Mouse (Mus musculus) intestine, embryonic 15.5 days (tissue): Measurements from ENCODE around the gene Arih2. TPM values are rescaled to one million over a fixed set of nuclear protein-coding genes. Genes with fewer than 3 reads are reported as not detected.

Experiments used
- ATAC-seq: fragments of 200-750 bp; cut with Nextera tagmentation; 2 replicates; pipeline ENCODE4 v1.8.0; 2017; ENCODE audit warnings: moderate TSS enrichment, moderate library complexity
- H3K27ac ChIP-seq: fragments of 300-500 bp; sonication (generic); 2 replicates; pipeline ENCODE4 v1.5.1; 2015; ENCODE audit warnings: mild to moderate bottlenecking, inconsistent platforms
- H3K27me3 ChIP-seq: fragments of 300-500 bp; sonication (generic); replicated peaks from 2 replicates; pipeline ENCODE4 v1.6.1; 2015; ENCODE audit warnings: inconsistent platforms
- H3K36me3 ChIP-seq: fragments of 300-500 bp; sonication (generic); 2 replicates; pipeline ENCODE4 v1.6.1; 2015; ENCODE audit warnings: inconsistent platforms
- H3K4me1 ChIP-seq: fragments of 300-500 bp; sonication (generic); replicated peaks from 2 replicates; pipeline ENCODE4 v1.6.1; 2015; ENCODE audit warnings: inconsistent platforms
- H3K4me2 ChIP-seq: fragments of 300-500 bp; sonication (generic); replicated peaks from 2 replicates; pipeline ENCODE4 v1.6.1; 2015; ENCODE audit warnings: mild to moderate bottlenecking, inconsistent platforms
- H3K4me3 ChIP-seq: fragments of 300-500 bp; sonication (generic); replicated peaks from 2 replicates; pipeline ENCODE4 v1.5.1; 2015; ENCODE audit warnings: inconsistent platforms
- H3K9ac ChIP-seq: fragments of 300-500 bp; sonication (generic); 2 replicates; pipeline ENCODE4 v1.6.1; 2015; ENCODE audit warnings: inconsistent platforms
- H3K9me3 ChIP-seq: fragments of 300-500 bp; sonication (generic); 2 replicates; pipeline ENCODE4 v1.6.1; 2016; ENCODE audit warnings: inconsistent platforms
- WGBS: fragments of 180-500 bp; shearing (Covaris S2); methylation state at CpG from one replicate; pipeline ENCODE4 v1.1.7; 2015; 5-methylcytosine and 5-hydroxymethylcytosine counted together
- microRNA counts: library from miRNA; unstranded; fragments of <30 nt; microRNA quantifications from one replicate; lab custom pipeline; 2016
- polyA plus RNA-seq: library from polyadenylated mRNA; unstranded; fragments of >200 nt; fragmentation: Nextera tagmentation; extraction: Ambion mirVana; gene quantifications from 2 replicates; pipeline ENCODE4 v1.2.1, GENCODE M21; 2015

Arih2 gene
- polyA plus RNA-seq, 1 experiment from 2014 or later = 46.4 TPM

DNA sequence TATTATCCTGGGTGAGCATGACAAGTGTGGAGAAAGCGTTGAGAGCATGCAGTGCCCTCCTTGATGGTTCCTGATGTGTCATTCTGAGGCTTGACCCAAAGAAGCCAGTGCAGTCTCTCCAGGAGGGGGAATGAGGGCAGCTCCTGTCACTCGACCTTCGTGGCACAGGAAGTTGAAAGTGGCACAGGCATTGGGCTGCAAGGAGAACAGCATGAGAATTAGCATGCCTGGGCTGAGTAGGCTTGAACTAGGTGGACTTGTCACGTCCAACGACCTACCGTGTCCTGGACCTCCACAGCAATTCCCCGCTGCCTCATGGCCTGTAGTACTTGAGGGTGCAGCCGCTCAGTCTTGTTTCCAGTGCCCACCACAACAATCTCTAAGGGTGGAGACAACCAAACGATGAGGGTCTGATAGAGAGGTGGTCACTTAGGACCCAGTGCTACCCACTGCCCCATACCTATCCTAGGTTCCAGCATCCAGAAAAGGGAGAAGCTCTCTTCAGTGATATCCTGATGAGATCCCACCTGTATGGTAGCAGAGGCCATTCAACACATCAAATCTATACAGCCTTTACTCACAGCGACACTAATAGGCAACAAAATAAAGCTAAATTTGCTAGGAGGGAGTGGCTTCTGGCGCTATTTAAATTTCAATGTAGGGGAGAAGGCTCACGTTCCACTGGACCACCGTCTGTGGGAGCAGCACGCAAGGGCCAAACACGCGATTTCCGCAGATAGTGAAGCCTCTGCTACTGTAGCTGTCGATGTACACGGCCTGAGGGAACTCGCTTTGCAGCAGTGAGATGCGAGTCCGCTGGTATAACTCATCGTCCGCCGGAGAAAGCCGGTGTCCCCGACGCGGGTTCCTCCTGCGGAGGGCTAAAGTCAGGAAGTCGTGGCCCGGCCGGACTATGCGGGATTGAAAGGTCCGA, 83.0 kb downstream of the Arih2 start:
- 11% methylated on average over 35 of the region's 35 CpGs for WGBS
- Histone ChIP-seq H3K4me2 (peak overlapping the region; percentile 97), H3K4me1 (peaks cover 36% of the 10 kb centered on the region), H3K4me3 (peak overlapping the region; percentile 66), H3K27ac (peak overlapping the region; percentile 94), H3K36me3 (peaks cover 23% of the 10 kb centered on the region), H3K27me3 (no peaks in the 10 kb centered on the region), H3K9me3 (no peaks in the 10 kb centered on the region), H3K9ac (peak overlapping the region; percentile 80)
- no peak for ATAC-seq

DNA sequence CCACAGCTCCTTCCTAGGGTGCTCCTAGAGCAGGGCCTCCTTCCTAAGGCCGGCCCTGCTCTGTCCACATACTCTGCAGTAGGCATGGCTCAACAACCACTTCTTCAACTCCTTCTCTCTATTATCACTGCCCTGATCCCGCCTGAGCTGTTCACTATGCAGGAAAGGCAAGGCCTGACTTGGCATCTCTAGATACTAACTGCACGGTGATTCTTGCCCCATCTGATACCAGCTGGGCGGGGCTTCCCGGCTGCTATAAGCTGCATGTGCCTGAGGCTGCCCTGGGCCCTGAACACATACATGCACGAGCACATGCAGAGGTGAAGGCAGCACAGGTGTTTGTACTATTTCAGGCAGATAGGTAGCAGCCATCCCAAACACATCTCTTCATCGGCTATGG, 85.1 kb downstream of the Arih2 start:
- Histone ChIP-seq H3K36me3 (peaks cover 23% of the 10 kb centered on the region), H3K4me3 (no peak overlapping the region), H3K4me1 (peaks cover 32% of the 10 kb centered on the region), H3K27ac (no peak overlapping the region), H3K27me3 (no peaks in the 10 kb centered on the region), H3K9me3 (no peaks in the 10 kb centered on the region), H3K4me2 (no peak overlapping the region), H3K9ac (no peak overlapping the region)
- WGBS = 81% methylated on average over 7 of the region's 7 CpGs
- ATAC-seq = no peak

DNA sequence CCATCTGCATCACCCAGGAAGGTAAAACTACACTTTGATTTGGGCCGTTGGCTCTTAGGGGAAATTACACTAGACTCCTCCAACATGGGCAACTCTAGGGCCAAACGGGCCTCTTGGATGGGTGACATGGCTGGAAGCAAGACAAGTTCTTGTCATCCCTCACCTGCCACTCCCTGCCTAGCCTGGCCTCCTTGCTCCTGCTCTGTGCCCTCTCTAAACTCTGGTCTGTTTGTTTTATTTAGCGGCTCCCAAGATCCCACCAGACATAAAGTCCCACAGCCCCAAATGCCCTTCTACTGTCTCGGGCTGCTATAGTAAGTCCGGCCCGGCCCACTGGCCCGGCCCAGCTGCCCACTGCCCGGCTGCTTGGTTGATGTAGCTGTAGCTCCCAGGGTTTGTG, 85.5 kb downstream of the Arih2 start:
- no peak overlapping the region for H3K4me3 ChIP-seq
- 92% methylated on average over 8 of the region's 8 CpGs for WGBS
- no peak overlapping the region for H3K9ac ChIP-seq
- no peak overlapping the region for H3K27ac ChIP-seq
- no peak overlapping the region for H3K4me2 ChIP-seq
- peaks cover 28% of the 10 kb centered on the region for H3K36me3 ChIP-seq
- no peaks in the 10 kb centered on the region for H3K9me3 ChIP-seq
- H3K4me1 ChIP-seq = peaks cover 29% of the 10 kb centered on the region
- ATAC-seq = no peak
- no peaks in the 10 kb centered on the region for H3K27me3 ChIP-seq

DNA sequence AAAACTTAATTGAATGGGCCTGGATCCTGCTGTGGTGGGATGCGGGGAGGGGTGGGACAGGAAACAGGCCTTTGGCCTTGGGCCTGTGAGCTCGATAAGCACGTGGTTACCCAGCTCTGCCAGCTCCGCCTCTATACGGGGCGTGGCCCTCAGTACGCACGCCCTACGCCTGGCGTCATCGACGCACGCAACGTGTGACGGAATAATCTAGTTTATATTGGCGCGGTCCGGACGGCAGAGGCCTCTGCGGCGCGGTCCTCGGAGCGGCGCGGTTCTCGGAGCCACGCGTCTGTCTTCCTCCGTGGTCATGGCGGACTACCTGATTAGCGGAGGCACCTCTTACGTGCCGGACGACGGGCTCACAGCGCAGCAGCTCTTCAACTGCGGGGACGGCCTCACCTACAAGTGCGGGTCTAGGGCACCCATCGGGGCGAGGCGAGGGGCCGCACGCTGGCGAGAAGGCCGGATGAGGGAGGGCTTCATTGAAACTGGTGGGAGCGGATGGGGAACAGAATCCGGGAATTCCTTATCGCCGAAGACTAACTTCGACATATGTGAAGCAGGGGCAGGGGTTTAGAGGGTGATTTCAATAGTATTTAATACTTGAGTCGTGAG, 88.9 kb downstream of the Arih2 start, which contains the start of gene Impdh2:
Gene Impdh2, plus strand, starts transcription at position 60 of the 615 bp plus-strand sequence.
- under 1% methylated on average over 53 of the region's 53 CpGs for WGBS
- no peaks in the 10 kb centered on the region for H3K27me3 ChIP-seq
- no peaks in the 10 kb centered on the region for H3K9me3 ChIP-seq
- peak within 1 kb of the TSS; percentile 56 for H3K4me3 ChIP-seq
- peaks cover 46% of the 10 kb centered on the region for H3K36me3 ChIP-seq
- peak; percentile 99 for ATAC-seq
- H3K4me2 ChIP-seq = peak within 1 kb of the TSS; percentile 66
- peak within 1 kb of the TSS; percentile 70 for H3K27ac ChIP-seq
- H3K9ac ChIP-seq = peak within 1 kb of the TSS; percentile 72
- peaks cover 15% of the 10 kb centered on the region for H3K4me1 ChIP-seq

DNA sequence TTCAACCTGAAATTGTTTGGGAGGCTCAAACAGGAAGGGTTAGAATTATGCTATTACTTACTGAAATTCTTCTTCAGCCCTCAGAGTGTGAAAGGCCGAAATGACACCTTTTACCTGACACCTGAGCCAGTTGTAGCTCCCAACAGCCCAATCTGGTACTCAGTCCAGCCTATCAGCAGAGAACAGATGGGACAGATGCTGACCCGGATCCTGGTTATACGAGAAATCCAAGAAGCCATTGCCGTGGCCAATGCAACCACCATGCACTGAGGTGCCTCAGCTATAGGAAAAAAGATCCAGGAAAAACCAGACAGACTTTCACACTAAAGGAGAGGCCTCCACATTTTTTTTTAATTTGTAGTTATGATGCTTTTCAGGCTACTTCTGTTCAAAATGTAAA, 90.0 kb downstream of the Arih2 start:
- 88% methylated on average over 4 of the region's 4 CpGs for WGBS
- Histone ChIP-seq H3K36me3 (peaks cover 41% of the 10 kb centered on the region), H3K4me3 (no peak overlapping the region), H3K9ac (no peak overlapping the region), H3K9me3 (no peaks in the 10 kb centered on the region), H3K27me3 (no peaks in the 10 kb centered on the region), H3K27ac (no peak overlapping the region), H3K4me2 (no peak overlapping the region), H3K4me1 (peaks cover 15% of the 10 kb centered on the region)
- no peak for ATAC-seq

MicroRNAs within 50 kb of the gene (microRNA counts, 519-probe panel; counts per million panel counts)
- microRNA mmu-miR-191 (lab: Ali Mortazavi, UCI) (3,088 counts per million, percentile 78 among the panel's probes with 10 or more counts), microRNA mmu-miR-425 (lab: Ali Mortazavi, UCI) (2,880 counts per million, percentile 74 among the panel's probes with 10 or more counts)

Other genes with a start within 250 kb of the Arih2 start
- gene Ccdc36, start 220.9 kb downstream of the Arih2 start, polyA plus RNA-seq = 1.5 and 1.6 TPM in 2 replicates
- gene BC048562, start 212.9 kb downstream of the Arih2 start, polyA plus RNA-seq = not detected in 2 replicates
- gene Ccdc71, start 188.9 kb downstream of the Arih2 start, polyA plus RNA-seq = 51.2 and 53.9 TPM in 2 replicates
- 48.7 and 54.2 TPM in 2 replicates for gene Klhdc8b, start 187.8 kb downstream of the Arih2 start, polyA plus RNA-seq
- gene Lamb2, start 169.7 kb downstream of the Arih2 start, polyA plus RNA-seq = 29.5 and 35.0 TPM in 2 replicates
- 49.5 and 52.4 TPM in 2 replicates for gene Usp19, start 158.8 kb downstream of the Arih2 start, polyA plus RNA-seq
- gene Qars, start 141.7 kb downstream of the Arih2 start, polyA plus RNA-seq = 105 and 106 TPM in 2 replicates
- gene Qrich1, start 132.6 kb downstream of the Arih2 start, polyA plus RNA-seq = 93.1 and 102 TPM in 2 replicates
- 173 and 179 TPM in 2 replicates for gene Impdh2, start 89.1 kb downstream of the Arih2 start, polyA plus RNA-seq
- 37.7 and 42.4 TPM in 2 replicates for gene Ndufaf3, start 82.0 kb downstream of the Arih2 start, polyA plus RNA-seq
- gene Dalrd3, start 79.5 kb downstream of the Arih2 start, polyA plus RNA-seq = 112 and 118 TPM in 2 replicates
- gene Wdr6, start 70.6 kb downstream of the Arih2 start, polyA plus RNA-seq = 71.4 and 72.7 TPM in 2 replicates
- 5.8 and 6.4 TPM in 2 replicates for gene P4htm, start 51.7 kb downstream of the Arih2 start, polyA plus RNA-seq
- gene Slc25a20, start 12.7 kb upstream of the Arih2 start, polyA plus RNA-seq = 77.1 and 83.3 TPM in 2 replicates
- gene Prkar2a, start 39.9 kb upstream of the Arih2 start, polyA plus RNA-seq = 51.9 and 55.0 TPM in 2 replicates
- 62.6 and 65.0 TPM in 2 replicates for gene Ip6k2, start 134.4 kb upstream of the Arih2 start, polyA plus RNA-seq
- gene Nckipsd, start 159.0 kb upstream of the Arih2 start, polyA plus RNA-seq = 10.4 and 12.0 TPM in 2 replicates
- gene Celsr3, start 176.9 kb upstream of the Arih2 start, polyA plus RNA-seq = 0.64 and 1.3 TPM in 2 replicates
- 36.1 and 43.3 TPM in 2 replicates for gene Slc26a6, start 203.9 kb upstream of the Arih2 start, polyA plus RNA-seq